Mouse (Mus musculus): ENCODE measurements around the gene Tesc. TPM values are rescaled to one million over a fixed set of nuclear protein-coding genes. Genes with fewer than 3 reads are reported as not detected.

Gene Tesc
- polyA plus RNA-seq, 1 experiment = 8.8 TPM

DNA sequence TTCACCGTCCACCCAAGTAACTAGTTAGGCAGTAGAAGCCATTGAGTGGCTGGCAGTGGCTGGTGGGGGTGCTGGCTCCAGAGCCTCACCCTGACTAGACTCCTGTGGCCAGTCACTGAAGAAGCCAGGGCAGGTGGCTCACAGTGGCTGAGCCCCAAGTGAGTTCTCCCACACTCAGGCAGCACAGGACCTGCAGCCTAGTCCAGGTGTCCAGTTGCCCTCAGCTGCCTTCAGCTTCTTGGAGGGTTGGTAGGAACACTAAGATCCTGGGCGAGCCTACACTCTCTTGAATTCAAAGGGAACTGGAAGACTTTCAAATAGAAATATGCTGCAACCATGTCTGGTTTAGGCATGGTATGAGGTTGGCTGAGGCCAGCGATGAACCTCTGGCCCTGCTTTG, 39.7 kb upstream of the Tesc start:
- Histone ChIP-seq H3K27ac (ENCODE audit: insufficient read depth, low read length) (no peak overlapping the region), H3K9me3 (replicated peaks; ENCODE audit: control insufficient read depth, insufficient read depth, low read length, poor library complexity, severe bottlenecking) (no peaks in the 10 kb centered on the region), H3K4me1 (ENCODE audit: control insufficient read depth, insufficient read depth, low read length) (no peaks in the 10 kb centered on the region), H3K27me3 (ENCODE audit: control insufficient read depth, insufficient read depth, low read length, poor library complexity, severe bottlenecking) (no peaks in the 10 kb centered on the region), H3K4me3 (ENCODE audit: low read depth, low read length) (no peak overlapping the region), H3K36me3 (ENCODE audit: control insufficient read depth, insufficient read depth, low read length, poor library complexity, severe bottlenecking) (peaks cover 28% of the 10 kb centered on the region), H3K9ac (ENCODE audit: low read depth, poor library complexity, severe bottlenecking) (no peak overlapping the region)
- no peak for TF ChIP-seq CTCF (IDR thresholded peaks at IDR 0.05; ENCODE audit: low read depth, low read length)
- no peak for TF ChIP-seq EP300 (IDR thresholded peaks at IDR 0.05; ENCODE audit: insufficient read depth, low read depth, low read length)
- no peak for TF ChIP-seq POLR2A (IDR thresholded peaks at IDR 0.05; ENCODE audit: insufficient read depth, low read length)

- no peaks in the 10 kb centered on the region for H3K27me3 ChIP-seq (ENCODE audit: control insufficient read depth, insufficient read depth, low read length, poor library complexity, severe bottlenecking)
- H3K4me1 ChIP-seq (ENCODE audit: control insufficient read depth, insufficient read depth, low read length) = no peaks in the 10 kb centered on the region
- H3K36me3 ChIP-seq (ENCODE audit: control insufficient read depth, insufficient read depth, low read length, poor library complexity, severe bottlenecking) = peaks cover 25% of the 10 kb centered on the region
- H3K27ac ChIP-seq (ENCODE audit: insufficient read depth, low read length) = no peak overlapping the region
- no peaks in the 10 kb centered on the region for H3K9me3 ChIP-seq (replicated peaks; ENCODE audit: control insufficient read depth, insufficient read depth, low read length, poor library complexity, severe bottlenecking)
- no peak overlapping the region for H3K9ac ChIP-seq (ENCODE audit: low read depth, poor library complexity, severe bottlenecking)
- H3K4me3 ChIP-seq (ENCODE audit: low read depth, low read length) = no peak overlapping the region
- no peak for TF ChIP-seq EP300 (IDR thresholded peaks at IDR 0.05; ENCODE audit: insufficient read depth, low read depth, low read length)
- no peak for TF ChIP-seq CTCF (IDR thresholded peaks at IDR 0.05; ENCODE audit: low read depth, low read length)
- TF ChIP-seq POLR2A (IDR thresholded peaks at IDR 0.05; ENCODE audit: insufficient read depth, low read length) = no peak
Observed at GRCm38 (mm10) chr5:117988367-117988766, 39.2 kb upstream of the Tesc start.

GRCm38 (mm10) chr5:117989773-117990172, 37.8 kb upstream of the Tesc start:
- Histone ChIP-seq H3K4me3 (ENCODE audit: low read depth, low read length) (no peak overlapping the region), H3K4me1 (ENCODE audit: control insufficient read depth, insufficient read depth, low read length) (no peaks in the 10 kb centered on the region), H3K27ac (ENCODE audit: insufficient read depth, low read length) (no peak overlapping the region), H3K36me3 (ENCODE audit: control insufficient read depth, insufficient read depth, low read length, poor library complexity, severe bottlenecking) (peaks cover 29% of the 10 kb centered on the region), H3K9me3 (replicated peaks; ENCODE audit: control insufficient read depth, insufficient read depth, low read length, poor library complexity, severe bottlenecking) (no peaks in the 10 kb centered on the region), H3K9ac (ENCODE audit: low read depth, poor library complexity, severe bottlenecking) (no peak overlapping the region), H3K27me3 (ENCODE audit: control insufficient read depth, insufficient read depth, low read length, poor library complexity, severe bottlenecking) (no peaks in the 10 kb centered on the region)
- TF ChIP-seq POLR2A (IDR thresholded peaks at IDR 0.05; ENCODE audit: insufficient read depth, low read length) (no peak), EP300 (IDR thresholded peaks at IDR 0.05; ENCODE audit: insufficient read depth, low read depth, low read length) (no peak), CTCF (IDR thresholded peaks at IDR 0.05; ENCODE audit: low read depth, low read length) (no peak)

GRCm38 (mm10) chr5:117990957-117991356, 36.6 kb upstream of the Tesc start:
- no peaks in the 10 kb centered on the region for H3K27me3 ChIP-seq (ENCODE audit: control insufficient read depth, insufficient read depth, low read length, poor library complexity, severe bottlenecking)
- no peak overlapping the region for H3K9ac ChIP-seq (ENCODE audit: low read depth, poor library complexity, severe bottlenecking)
- TF ChIP-seq EP300 (IDR thresholded peaks at IDR 0.05; ENCODE audit: insufficient read depth, low read depth, low read length) (no peak), CTCF (IDR thresholded peaks at IDR 0.05; ENCODE audit: low read depth, low read length) (no peak), POLR2A (IDR thresholded peaks at IDR 0.05; ENCODE audit: insufficient read depth, low read length) (no peak)
- no peak overlapping the region for H3K4me3 ChIP-seq (ENCODE audit: low read depth, low read length)
- H3K27ac ChIP-seq (ENCODE audit: insufficient read depth, low read length) = no peak overlapping the region
- H3K36me3 ChIP-seq (ENCODE audit: control insufficient read depth, insufficient read depth, low read length, poor library complexity, severe bottlenecking) = peaks cover 36% of the 10 kb centered on the region
- no peaks in the 10 kb centered on the region for H3K9me3 ChIP-seq (replicated peaks; ENCODE audit: control insufficient read depth, insufficient read depth, low read length, poor library complexity, severe bottlenecking)
- H3K4me1 ChIP-seq (ENCODE audit: control insufficient read depth, insufficient read depth, low read length) = no peaks in the 10 kb centered on the region

DNA sequence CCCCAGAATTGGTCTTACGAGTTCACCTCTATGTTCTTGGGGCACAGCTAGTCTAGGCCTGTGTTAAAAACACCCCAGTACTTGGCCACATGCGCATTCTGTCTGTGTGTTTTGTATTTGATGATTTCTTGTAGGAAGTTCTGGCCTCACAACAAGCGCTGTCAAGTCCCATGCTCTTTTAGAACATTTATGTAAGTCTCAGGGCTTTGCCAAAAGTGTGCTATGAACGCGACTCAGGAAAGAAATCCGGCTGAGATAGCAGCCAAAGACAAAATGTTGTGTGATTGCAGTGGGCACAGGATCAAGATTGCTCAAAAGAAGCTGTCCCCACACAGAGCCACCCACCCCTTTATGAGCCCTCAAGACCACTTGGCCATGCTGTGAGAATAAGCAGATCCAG, 34.0 kb upstream of the Tesc start:
- TF ChIP-seq CTCF (IDR thresholded peaks at IDR 0.05; ENCODE audit: low read depth, low read length) (no peak), POLR2A (IDR thresholded peaks at IDR 0.05; ENCODE audit: insufficient read depth, low read length) (no peak), EP300 (IDR thresholded peaks at IDR 0.05; ENCODE audit: insufficient read depth, low read depth, low read length) (no peak)

DNA sequence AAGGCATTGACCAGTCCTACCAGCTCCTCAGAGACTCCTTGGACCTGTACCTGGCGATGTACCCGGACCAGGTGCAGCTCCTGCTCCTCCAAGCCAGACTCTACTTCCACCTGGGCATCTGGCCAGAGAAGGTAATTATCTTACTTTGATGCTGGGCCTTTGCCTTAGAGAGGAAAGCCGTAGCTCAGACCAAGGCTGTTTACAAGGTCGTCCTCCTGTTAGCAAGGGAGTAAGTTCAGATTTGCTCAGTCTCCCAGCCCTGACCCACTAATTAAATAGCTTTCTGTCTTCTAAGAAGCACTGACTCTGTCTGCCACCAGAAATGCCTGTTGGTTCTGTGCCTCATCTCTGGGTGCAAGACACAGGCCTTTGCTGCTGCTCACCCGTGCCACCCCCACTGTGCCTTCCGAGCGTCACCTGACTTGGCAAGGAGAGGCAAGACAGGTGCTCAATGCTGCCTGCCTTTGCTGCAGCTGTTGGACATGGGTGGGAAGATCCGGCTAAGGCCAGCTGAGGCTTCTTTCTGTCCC, 32.1 kb upstream of the Tesc start:
- no peak overlapping the region for H3K9ac ChIP-seq (ENCODE audit: low read depth, poor library complexity, severe bottlenecking)
- no peaks in the 10 kb centered on the region for H3K4me1 ChIP-seq (ENCODE audit: control insufficient read depth, insufficient read depth, low read length)
- peaks cover 28% of the 10 kb centered on the region for H3K36me3 ChIP-seq (ENCODE audit: control insufficient read depth, insufficient read depth, low read length, poor library complexity, severe bottlenecking)
- no peaks in the 10 kb centered on the region for H3K9me3 ChIP-seq (replicated peaks; ENCODE audit: control insufficient read depth, insufficient read depth, low read length, poor library complexity, severe bottlenecking)
- no peaks in the 10 kb centered on the region for H3K27me3 ChIP-seq (ENCODE audit: control insufficient read depth, insufficient read depth, low read length, poor library complexity, severe bottlenecking)
- H3K4me3 ChIP-seq (ENCODE audit: low read depth, low read length) = no peak overlapping the region
- no peak overlapping the region for H3K27ac ChIP-seq (ENCODE audit: insufficient read depth, low read length)
- TF ChIP-seq EP300 (IDR thresholded peaks at IDR 0.05; ENCODE audit: insufficient read depth, low read depth, low read length) = no peak
- TF ChIP-seq CTCF (IDR thresholded peaks at IDR 0.05; ENCODE audit: low read depth, low read length) = no peak
- no peak for TF ChIP-seq POLR2A (IDR thresholded peaks at IDR 0.05; ENCODE audit: insufficient read depth, low read length)

More for the DNA sequence above, 34.0 kb upstream of the Tesc start:
- no peak overlapping the region for H3K9ac ChIP-seq (ENCODE audit: low read depth, poor library complexity, severe bottlenecking)
- H3K4me3 ChIP-seq (ENCODE audit: low read depth, low read length) = no peak overlapping the region
- no peaks in the 10 kb centered on the region for H3K27me3 ChIP-seq (ENCODE audit: control insufficient read depth, insufficient read depth, low read length, poor library complexity, severe bottlenecking)
- H3K9me3 ChIP-seq (replicated peaks; ENCODE audit: control insufficient read depth, insufficient read depth, low read length, poor library complexity, severe bottlenecking) = no peaks in the 10 kb centered on the region
- H3K4me1 ChIP-seq (ENCODE audit: control insufficient read depth, insufficient read depth, low read length) = no peaks in the 10 kb centered on the region
- H3K36me3 ChIP-seq (ENCODE audit: control insufficient read depth, insufficient read depth, low read length, poor library complexity, severe bottlenecking) = peaks cover 29% of the 10 kb centered on the region
- no peak overlapping the region for H3K27ac ChIP-seq (ENCODE audit: insufficient read depth, low read length)

All from ES-Bruce4 (cell line).